Mouse (Mus musculus): ENCODE data around the gene Faap24. TPM values are rescaled to one million over a fixed set of nuclear protein-coding genes. Genes with fewer than 3 reads are reported as not detected.
A peak's percentile ranks its signal among the peaks of the same experiment; 100 is the strongest.

Gene Faap24
- 19.2 and 20.7 TPM in 2 replicates for polyA plus RNA-seq (2015; fragmentation: Nextera tagmentation; extraction: Ambion mirVana)

DNA sequence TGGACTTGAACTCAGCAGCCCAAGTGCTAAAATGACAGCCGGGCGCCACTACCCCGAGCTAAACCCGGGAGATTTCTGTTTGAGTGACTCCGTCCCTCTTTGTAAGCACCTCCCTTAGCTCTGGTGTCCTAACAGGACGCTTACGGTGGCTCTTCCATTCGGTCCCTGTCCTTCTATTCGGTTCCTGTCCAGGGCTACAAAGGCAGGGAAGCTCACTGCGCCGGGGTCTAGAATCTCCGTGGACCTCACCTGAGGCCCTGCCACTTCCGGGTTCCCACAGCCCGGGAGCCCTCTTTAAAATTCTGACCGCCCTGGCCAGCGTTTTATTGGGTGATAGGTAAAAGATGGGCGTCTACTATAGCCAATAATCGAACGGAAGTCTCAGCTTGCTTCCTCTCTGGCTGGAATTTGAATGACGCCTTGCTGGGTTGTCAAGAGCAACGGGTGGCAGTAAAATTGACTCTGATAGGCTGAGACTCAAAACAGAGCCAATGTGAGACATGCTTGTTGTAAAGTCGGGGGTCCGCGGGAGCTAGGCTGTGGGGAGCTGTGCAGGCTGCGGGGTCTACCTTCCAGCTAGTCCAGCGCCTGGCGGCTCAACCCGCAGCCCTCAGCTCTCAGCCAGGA, at the start of gene Faap24, which contains the start of gene Cep89:
Gene Faap24, minus strand, starts transcription at position 295 of the 627 bp plus-strand sequence.
Gene Cep89, plus strand, starts transcription at position 494 of the 627 bp plus-strand sequence.
- H3K27ac ChIP-seq (replicated peaks), result 0 out of 2 replicates have a peak within 1 kb of the TSS, but pooled peaks have one; percentile 13
- H3K36me3 ChIP-seq, result peaks cover 52% of the 10 kb centered on the region
- under 1% methylated on average over 28 of the region's 28 CpGs for WGBS
- H3K9me3 ChIP-seq, result no peaks in the 10 kb centered on the region
- peak; percentile 98 for ATAC-seq (ENCODE audit: low read depth)
- peaks cover 22% of the 10 kb centered on the region for H3K4me1 ChIP-seq (replicated peaks)
- H3K4me3 ChIP-seq, result peak within 1 kb of the TSS; percentile 64
- peak within 1 kb of the TSS; percentile 83 for H3K4me2 ChIP-seq
- H3K27me3 ChIP-seq, result no peaks in the 10 kb centered on the region
- H3K9ac ChIP-seq, result peak within 1 kb of the TSS; percentile 82

DNA sequence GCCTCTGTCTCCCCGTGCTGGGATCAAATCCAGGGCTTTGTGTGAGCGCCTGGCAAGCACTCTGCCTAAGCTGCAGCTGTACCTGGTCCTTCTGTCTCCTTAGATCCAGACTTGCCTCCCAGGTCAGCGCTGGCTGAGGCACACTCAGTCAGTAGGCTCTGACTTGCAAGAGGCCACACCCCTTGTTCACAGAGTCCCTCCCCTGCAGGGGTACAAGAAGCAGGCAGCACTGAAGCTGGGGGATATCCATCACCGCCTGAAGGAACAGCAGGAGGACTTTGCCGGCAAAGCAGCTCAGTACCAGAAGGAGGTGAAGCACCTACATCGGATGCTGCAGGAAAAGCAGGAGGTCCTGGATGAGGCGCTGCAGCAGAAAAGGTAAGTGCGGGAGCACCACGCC, 38.6 kb upstream of the Faap24 start:
- no peak for ATAC-seq (ENCODE audit: low read depth)
- H3K27me3 ChIP-seq, result no peaks in the 10 kb centered on the region
- no peaks in the 10 kb centered on the region for H3K4me1 ChIP-seq (replicated peaks)
- no peak overlapping the region for H3K4me3 ChIP-seq
- 88% methylated on average over 9 of the region's 9 CpGs for WGBS
- H3K9me3 ChIP-seq, result no peaks in the 10 kb centered on the region
- peaks cover 85% of the 10 kb centered on the region for H3K36me3 ChIP-seq
- H3K4me2 ChIP-seq, result no peak overlapping the region
- H3K9ac ChIP-seq, result no peak overlapping the region
- no peak overlapping the region for H3K27ac ChIP-seq (replicated peaks)

DNA sequence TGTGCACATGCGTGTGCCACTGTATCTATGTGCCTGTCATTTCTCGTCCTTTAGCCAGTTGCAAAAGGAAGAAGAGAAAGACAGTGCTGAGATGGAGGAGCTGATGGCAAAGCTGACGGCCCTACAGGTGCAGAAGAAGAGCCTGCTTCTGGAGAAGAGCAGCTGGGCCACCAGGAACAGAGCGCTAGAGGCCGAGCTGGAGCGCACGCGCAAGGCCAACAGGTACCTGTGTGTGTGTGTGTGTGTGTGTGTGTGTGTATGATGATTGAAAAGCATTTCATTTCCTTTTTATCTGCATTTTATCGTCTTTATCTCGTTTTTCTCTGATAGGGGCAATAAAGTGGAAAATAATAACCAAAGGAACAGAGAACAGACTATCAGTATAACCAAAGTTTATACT, 31.5 kb upstream of the Faap24 start:
- H3K4me3 ChIP-seq, result no peak overlapping the region
- no peak for ATAC-seq (ENCODE audit: low read depth)
- no peaks in the 10 kb centered on the region for H3K9me3 ChIP-seq
- peaks cover 76% of the 10 kb centered on the region for H3K36me3 ChIP-seq
- no peak overlapping the region for H3K27ac ChIP-seq (replicated peaks)
- no peaks in the 10 kb centered on the region for H3K27me3 ChIP-seq
- H3K9ac ChIP-seq, result no peak overlapping the region
- no peaks in the 10 kb centered on the region for H3K4me1 ChIP-seq (replicated peaks)
- no peak overlapping the region for H3K4me2 ChIP-seq
- 91% methylated on average over 10 of the region's 10 CpGs for WGBS

DNA sequence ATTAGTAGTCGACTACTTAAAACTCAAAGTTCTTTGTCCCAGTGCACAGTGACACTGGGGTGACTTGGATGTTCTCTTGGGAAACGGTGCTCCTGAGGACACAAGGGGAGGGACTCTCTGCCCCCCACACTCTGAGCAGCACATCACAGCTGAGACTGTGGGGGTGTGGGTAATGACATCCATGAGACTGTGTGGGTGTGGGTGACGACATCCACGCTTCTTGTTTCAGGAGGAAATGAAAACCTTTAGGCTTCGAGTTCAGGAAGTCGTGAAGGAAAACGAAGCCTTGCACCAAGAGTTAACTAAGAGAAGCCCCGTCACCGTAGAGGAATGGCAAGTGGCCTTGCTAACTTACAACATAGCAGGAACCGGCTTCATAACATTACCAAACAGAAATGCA, 26.4 kb upstream of the Faap24 start:
- Histone ChIP-seq H3K36me3 (peaks cover 77% of the 10 kb centered on the region), H3K27me3 (no peaks in the 10 kb centered on the region), H3K9ac (no peak overlapping the region), H3K4me2 (no peak overlapping the region), H3K4me1 (replicated peaks) (no peaks in the 10 kb centered on the region), H3K27ac (replicated peaks) (no peak overlapping the region), H3K4me3 (no peak overlapping the region), H3K9me3 (no peaks in the 10 kb centered on the region)
- WGBS, result 92% methylated on average over 10 of the region's 10 CpGs
- ATAC-seq (ENCODE audit: low read depth), result no peak

DNA sequence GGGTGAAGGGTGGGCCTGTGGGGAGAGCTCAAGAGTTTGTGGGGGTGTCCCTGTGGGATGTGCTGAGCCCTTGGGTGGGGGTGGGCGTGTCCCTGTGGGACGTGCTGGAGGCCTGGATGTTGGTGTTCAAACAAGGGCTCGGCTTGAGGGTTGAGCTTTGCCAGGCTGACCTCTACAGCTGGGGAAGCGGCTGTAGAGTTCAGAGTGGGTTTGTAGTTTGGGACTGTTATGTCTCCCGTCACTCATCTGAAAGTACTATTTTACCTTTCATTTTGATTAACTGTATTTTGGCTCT, 20.0 kb upstream of the Faap24 start:
- Histone ChIP-seq H3K9me3 (no peaks in the 10 kb centered on the region), H3K9ac (no peak overlapping the region), H3K4me2 (no peak overlapping the region), H3K4me3 (no peak overlapping the region), H3K27me3 (no peaks in the 10 kb centered on the region), H3K27ac (replicated peaks) (no peak overlapping the region), H3K36me3 (peaks cover 73% of the 10 kb centered on the region), H3K4me1 (replicated peaks) (no peaks in the 10 kb centered on the region)
- WGBS, result 95% methylated on average over 5 of the region's 5 CpGs
- no peak for ATAC-seq (ENCODE audit: low read depth)

DNA sequence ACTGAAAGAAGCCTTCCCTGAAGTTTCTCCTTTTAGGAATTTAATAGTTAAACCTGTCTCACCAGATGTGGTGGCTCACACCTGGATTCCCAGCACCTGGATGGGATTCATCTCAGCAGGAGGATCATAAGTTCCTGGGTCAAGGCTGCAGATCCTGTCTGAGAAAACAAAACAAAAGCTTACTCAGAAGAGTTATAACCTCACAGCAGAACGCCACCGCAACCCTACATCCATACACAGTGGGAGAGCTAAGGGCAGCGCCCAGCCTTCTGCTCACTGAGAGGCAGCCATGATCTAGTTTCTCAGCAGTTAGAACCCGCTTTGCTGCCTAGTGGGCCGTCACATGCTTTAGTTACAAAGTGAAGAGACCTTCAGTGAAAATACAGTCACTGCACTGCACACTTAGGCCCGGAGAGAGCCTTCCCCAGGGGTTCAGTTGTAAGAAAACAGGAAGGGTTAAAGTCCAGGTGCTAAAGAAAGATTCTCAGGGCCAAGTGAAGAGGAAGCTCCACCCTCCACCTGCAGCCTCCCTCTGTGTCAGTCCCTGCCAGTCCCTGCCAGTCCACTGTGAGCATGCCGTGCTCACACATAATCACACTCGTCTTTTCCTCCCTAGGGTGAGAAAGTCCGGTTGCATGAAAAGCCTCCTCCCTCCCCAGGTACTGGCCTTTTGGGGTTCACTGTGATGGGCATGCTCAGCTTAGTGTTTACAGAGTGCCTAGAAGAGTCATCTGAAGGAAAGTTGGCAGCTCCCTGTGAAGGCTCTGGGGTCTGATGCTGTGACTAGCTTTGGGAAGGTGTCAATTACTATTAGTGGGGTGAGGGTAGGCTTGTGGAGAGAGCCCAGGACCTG, 19.4 kb upstream of the Faap24 start:
- H3K27me3 ChIP-seq, result no peaks in the 10 kb centered on the region
- H3K36me3 ChIP-seq, result peaks cover 73% of the 10 kb centered on the region
- no peak overlapping the region for H3K4me3 ChIP-seq
- no peaks in the 10 kb centered on the region for H3K9me3 ChIP-seq
- no peak overlapping the region for H3K27ac ChIP-seq (replicated peaks)
- no peak overlapping the region for H3K4me2 ChIP-seq
- WGBS, result 79% methylated on average over 9 of the region's 9 CpGs
- no peak overlapping the region for H3K9ac ChIP-seq
- no peaks in the 10 kb centered on the region for H3K4me1 ChIP-seq (replicated peaks)
- ATAC-seq (ENCODE audit: low read depth), result no peak

DNA sequence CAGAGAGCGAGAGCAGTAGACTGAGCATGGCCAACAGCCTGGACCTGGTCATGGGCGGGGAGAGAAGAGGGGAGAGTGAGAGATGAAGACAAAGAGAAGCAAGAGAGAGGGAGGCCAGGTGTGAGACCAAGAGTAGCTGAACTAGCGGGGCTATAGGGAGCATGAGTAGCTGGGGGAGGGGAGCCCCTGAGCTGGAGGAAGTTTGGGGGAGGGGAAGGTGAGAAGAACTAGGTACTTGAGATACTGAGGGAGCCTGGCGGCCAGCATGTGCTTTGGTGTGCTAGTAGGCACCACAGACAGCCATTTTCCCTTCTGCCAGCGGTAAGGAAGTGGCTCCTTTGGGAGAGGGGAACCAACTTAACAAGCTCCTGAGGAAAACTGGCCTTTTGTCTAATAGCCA, 18.6 kb upstream of the Faap24 start:
- Histone ChIP-seq H3K9ac (no peak overlapping the region), H3K4me3 (no peak overlapping the region), H3K36me3 (peaks cover 73% of the 10 kb centered on the region), H3K9me3 (no peaks in the 10 kb centered on the region), H3K27ac (replicated peaks) (no peak overlapping the region), H3K27me3 (no peaks in the 10 kb centered on the region), H3K4me2 (no peak overlapping the region), H3K4me1 (replicated peaks) (no peaks in the 10 kb centered on the region)
- WGBS, result 82% methylated on average over 5 of the region's 5 CpGs
- no peak for ATAC-seq (ENCODE audit: low read depth)

DNA sequence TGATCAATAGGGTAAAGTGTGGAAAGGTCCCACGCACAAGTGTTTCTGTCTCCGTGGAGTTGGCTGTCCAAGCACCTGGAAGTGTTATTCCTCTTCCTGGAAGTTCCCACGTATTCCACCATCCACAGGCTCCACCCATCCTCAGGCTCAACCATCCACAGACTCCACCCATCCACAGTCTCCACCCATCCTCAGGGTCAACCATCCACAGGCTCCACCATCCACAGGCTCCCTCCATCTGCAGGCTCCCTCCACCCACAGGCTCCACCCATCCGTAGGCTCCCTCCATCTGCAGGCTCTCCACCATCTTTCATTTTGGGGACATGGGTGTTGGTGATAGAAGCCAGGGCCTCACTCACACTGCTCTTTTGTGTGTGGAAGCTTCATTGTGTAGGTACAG, 4.5 kb upstream of the Faap24 start:
- no peak overlapping the region for H3K4me2 ChIP-seq
- peaks cover 14% of the 10 kb centered on the region for H3K4me1 ChIP-seq (replicated peaks)
- no peaks in the 10 kb centered on the region for H3K27me3 ChIP-seq
- ATAC-seq (ENCODE audit: low read depth), result no peak
- H3K27ac ChIP-seq (replicated peaks), result no peak overlapping the region
- 85% methylated on average over 4 of the region's 4 CpGs for WGBS
- no peak overlapping the region for H3K4me3 ChIP-seq
- H3K36me3 ChIP-seq, result peaks cover 63% of the 10 kb centered on the region
- no peaks in the 10 kb centered on the region for H3K9me3 ChIP-seq
- H3K9ac ChIP-seq, result no peak overlapping the region

DNA sequence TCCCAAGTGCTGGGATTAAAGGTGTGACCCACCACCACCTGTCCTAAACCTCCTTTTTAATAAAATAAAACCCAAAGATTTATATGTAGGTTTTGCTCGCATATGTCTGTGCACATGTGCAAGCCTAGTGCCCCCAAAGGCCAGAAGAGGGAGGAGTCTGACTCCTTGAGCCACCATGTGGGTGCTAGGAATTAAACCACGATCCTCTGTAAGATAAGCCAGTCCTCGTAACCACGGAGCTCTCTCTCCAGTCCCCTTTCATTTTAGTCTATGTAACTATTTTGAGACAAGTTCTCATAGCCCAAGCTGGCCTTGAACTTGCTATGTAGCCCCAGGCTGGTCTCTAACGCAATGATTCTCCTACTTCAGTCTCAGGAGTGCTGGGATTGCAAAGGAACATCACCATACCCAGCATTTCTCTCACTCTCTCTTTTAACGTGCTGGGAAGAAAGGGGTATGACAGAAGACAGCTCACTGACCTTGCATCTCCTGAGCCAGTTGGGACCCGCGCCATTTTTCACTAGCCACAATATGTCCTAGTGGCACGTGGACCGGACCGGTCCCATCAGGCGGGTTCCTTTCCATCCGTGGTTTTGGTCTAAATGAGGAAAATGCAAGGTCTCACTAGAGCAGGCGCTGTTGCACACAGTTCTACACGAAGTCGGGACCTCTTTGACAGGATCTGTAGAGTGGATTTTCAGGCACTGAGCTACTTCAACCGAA, 741 bp downstream of the Faap24 start:
- peaks cover 22% of the 10 kb centered on the region for H3K4me1 ChIP-seq (replicated peaks)
- peak overlapping the region; percentile 71 for H3K9ac ChIP-seq
- peak overlapping the region; percentile 83 for H3K4me2 ChIP-seq
- H3K9me3 ChIP-seq, result no peaks in the 10 kb centered on the region
- WGBS, result 15% methylated on average over 17 of the region's 17 CpGs
- no peaks in the 10 kb centered on the region for H3K27me3 ChIP-seq
- no peak overlapping the region for H3K27ac ChIP-seq (replicated peaks)
- H3K36me3 ChIP-seq, result peaks cover 50% of the 10 kb centered on the region
- H3K4me3 ChIP-seq, result peak overlapping the region; percentile 64
- 0 out of 2 replicates have a peak, but pooled peaks have one; percentile 12 for ATAC-seq (ENCODE audit: low read depth)

DNA sequence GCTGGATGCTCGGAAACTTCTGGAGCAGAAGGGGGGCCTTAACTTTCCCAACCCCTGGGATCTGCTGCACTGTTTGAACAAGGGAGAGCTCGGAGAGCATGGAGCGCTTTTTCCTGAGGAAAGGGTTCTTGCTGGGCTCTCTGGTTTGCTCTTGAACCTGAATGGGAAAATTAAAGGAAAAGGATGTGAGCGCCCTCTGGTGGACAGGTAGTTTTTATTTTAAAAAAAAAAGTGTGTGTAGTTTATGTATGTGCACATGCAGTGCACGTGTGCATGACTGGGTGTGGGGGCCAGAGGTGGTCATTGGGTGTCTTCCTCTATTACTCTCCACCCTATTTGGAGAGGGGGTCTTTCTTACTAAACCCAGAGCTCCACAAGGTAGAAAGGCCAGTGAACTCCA, 3.7 kb downstream of the Faap24 start:
- Histone ChIP-seq H3K36me3 (peaks cover 30% of the 10 kb centered on the region), H3K4me3 (no peak overlapping the region), H3K27me3 (no peaks in the 10 kb centered on the region), H3K9me3 (no peaks in the 10 kb centered on the region), H3K4me2 (no peak overlapping the region), H3K27ac (replicated peaks) (no peak overlapping the region), H3K4me1 (replicated peaks) (peaks cover 18% of the 10 kb centered on the region), H3K9ac (no peak overlapping the region)
- ATAC-seq (ENCODE audit: low read depth), result no peak
- WGBS, result 65% methylated on average over 5 of the region's 5 CpGs

DNA sequence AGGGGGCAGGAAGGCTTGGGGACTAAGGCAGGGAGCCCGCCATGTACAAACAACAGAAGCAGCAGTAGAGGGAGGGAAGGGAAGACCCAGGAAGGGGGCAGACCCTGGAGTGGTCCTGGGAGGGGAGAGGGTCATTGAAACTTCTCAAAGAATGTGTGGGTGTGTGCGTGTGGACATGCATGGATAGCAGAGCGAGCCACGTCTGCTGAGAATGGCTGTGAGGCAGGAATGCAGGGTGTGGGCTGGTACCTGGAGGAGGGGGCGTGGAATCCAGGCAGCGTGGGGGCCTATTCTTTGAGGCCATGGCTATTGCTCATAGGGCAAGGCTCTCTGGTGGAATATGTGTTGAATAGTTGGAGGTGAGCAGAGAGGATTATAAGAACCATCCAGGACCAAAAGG, 7.9 kb downstream of the Faap24 start:
- no peaks in the 10 kb centered on the region for H3K9me3 ChIP-seq
- WGBS, result 81% methylated on average over 6 of the region's 6 CpGs
- H3K4me2 ChIP-seq, result no peak overlapping the region
- no peak overlapping the region for H3K4me3 ChIP-seq
- H3K4me1 ChIP-seq (replicated peaks), result no peaks in the 10 kb centered on the region
- H3K27me3 ChIP-seq, result no peaks in the 10 kb centered on the region
- H3K27ac ChIP-seq (replicated peaks), result no peak overlapping the region
- peaks cover 21% of the 10 kb centered on the region for H3K36me3 ChIP-seq
- H3K9ac ChIP-seq, result no peak overlapping the region
- ATAC-seq (ENCODE audit: low read depth), result no peak

DNA sequence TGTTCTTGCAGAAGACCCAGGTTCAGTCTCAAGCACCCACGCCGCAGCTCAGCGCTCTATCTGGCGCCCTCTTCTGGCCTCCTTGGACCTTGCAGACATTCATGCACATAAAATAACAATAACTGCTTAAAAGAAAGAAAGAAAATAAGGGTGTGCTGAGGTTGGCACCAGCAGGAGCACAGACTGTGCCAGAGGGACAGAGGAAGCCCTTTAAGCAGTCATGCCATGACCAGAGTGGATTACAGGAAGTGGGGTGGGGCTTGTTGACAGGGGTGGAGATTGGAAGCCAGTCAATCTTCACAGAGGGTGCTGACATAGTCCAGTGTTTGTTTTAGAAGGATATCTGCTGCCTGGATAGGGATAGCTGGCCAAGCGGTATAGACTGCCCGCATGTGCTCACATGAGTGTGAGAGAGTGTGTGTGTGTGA, 10.1 kb downstream of the Faap24 start:
- H3K9ac ChIP-seq, result no peak overlapping the region
- H3K4me3 ChIP-seq, result no peak overlapping the region
- WGBS, result 58% methylated on average over 6 of the region's 6 CpGs

More for the DNA sequence above, 10.1 kb downstream of the Faap24 start:
- Histone ChIP-seq H3K36me3 (peaks cover 4% of the 10 kb centered on the region), H3K9me3 (no peaks in the 10 kb centered on the region), H3K27ac (replicated peaks) (no peak overlapping the region), H3K4me1 (replicated peaks) (no peaks in the 10 kb centered on the region), H3K27me3 (no peaks in the 10 kb centered on the region), H3K4me2 (no peak overlapping the region)
- ATAC-seq (ENCODE audit: low read depth), result no peak

Measured in neural tube, embryonic 13.5 days (tissue).